Mouse (Mus musculus) layer of hippocampus, adult 2 months (tissue): ENCODE results near the gene Gnaq. TPM values are rescaled to one million over a fixed set of nuclear protein-coding genes. Genes with fewer than 3 reads are reported as not detected.

ENCODE experiments used
- DNase-seq, 2 experiments: peaks; one replicate each; pipeline ENCODE4 v3.0.0; 2022; ENCODE audit warnings: low spot score in 2 of 2
- H3K27ac ChIP-seq: fragments of 200-600 bp; 2 replicates; pipeline ENCODE4 v1.8.1; 2022
- H3K4me3 ChIP-seq: fragments of 200-600 bp; 2 replicates; pipeline ENCODE4 v1.8.1; 2022; ENCODE audit warnings: mild to moderate bottlenecking
- CTCF ChIP-seq: fragments of 200-600 bp; conservative IDR thresholded peaks from 2 replicates; pipeline ENCODE4 v1.8.1; 2022; ENCODE audit warnings: antibody characterized with exemption, mild to moderate bottlenecking, moderate library complexity
- total RNA-seq, 2 experiments: library from RNA; stranded (reverse); gene quantifications; 2 replicates each; pipeline ENCODE4 v1.2.3; 2021

Gnaq gene
- total RNA-seq, 2 experiments from 2014 or later: 204 to 207 TPM

DNA sequence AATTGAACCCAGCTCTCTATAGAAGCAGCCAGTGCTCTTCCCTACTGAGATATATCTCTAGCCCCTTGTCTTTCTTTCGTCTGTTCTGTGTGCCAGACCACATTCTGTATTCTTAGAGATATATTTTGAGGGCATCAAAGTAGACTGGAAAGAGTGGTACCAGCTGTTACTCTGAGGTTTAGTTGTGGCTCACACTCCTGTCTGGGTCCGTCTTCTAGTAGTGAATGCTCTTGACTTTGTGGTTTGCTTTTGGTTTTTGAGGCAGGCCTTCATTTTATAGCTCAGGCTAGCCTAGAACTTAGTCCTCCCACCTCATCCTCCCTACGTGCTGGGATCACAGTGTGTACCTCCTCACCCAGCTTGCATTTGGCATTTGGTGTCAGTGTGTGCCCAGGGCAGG lies 54.4 kb downstream of the Gnaq start:
- no peak for DNase-seq
- Histone ChIP-seq H3K4me3 (no peak overlapping the region), H3K27ac (no peak overlapping the region)
- no peak for TF ChIP-seq CTCF

DNA sequence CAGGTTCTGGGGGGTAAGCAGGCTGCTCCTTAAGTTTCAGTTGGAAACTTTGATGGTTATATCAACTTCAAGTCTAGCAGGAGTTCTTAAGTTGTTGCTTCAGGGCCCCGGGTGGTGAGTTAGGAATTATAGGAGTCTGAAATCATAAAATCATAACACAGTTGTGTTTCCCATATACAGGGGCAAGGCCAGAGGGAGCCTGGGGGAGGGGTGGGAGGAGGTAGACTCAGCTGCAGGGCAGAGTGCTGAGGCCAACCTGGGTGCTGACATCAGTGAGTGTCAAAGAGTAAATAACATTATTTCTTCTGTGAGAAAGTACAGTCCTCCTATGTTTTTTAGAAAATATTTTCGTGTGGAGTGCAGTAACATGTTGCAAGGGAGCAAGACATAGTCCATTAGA lies 55.3 kb downstream of the Gnaq start:
- no peak overlapping the region for H3K27ac ChIP-seq
- TF ChIP-seq CTCF: no peak
- no peak overlapping the region for H3K4me3 ChIP-seq
- DNase-seq: no peak

DNA sequence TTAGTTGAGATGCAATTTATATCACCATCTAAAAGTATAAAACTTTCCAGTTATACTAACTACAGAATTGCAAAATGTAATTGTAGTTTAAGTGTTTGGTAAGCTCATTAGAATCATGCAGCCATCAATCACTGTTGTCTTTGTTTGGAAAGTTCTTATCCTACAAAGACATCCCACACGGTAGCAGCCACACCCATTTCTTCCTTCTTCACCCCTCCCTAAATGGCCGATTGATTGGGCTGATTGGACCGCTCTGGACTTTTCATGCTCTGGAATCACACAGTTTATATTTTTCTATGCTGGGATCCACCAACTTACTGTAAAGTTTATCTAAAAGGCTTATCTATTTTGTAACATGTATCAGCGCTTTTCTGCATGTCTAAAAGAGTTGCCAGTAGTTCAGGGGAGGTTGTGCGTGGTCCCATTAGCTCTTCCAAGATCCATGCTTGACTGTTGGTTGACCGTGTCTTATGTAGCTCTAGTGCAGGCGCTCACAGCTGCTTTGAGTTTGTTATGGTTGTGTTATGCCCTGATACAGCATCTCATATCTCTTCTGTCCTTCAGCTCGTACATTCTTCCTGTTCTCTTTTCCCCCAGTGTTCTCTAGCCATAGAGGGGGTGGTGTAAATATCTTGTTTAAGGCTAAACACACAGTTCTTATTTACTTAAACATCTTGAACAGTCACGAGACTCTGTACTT lies 56.6 kb downstream of the Gnaq start:
- TF ChIP-seq CTCF: no peak
- no peak overlapping the region for H3K4me3 ChIP-seq
- DNase-seq: no peak
- H3K27ac ChIP-seq: no peak overlapping the region

GRCm38 (mm10) chr19:16198162-16198561 lies 65.5 kb downstream of the Gnaq start:
- Histone ChIP-seq H3K27ac (peak overlapping the region; percentile 64), H3K4me3 (no peak overlapping the region)
- peak; percentile 74 for TF ChIP-seq CTCF
- peak in 1 of 2 experiments; percentile 39 for DNase-seq

GRCm38 (mm10) chr19:16201356-16201755 lies 68.7 kb downstream of the Gnaq start:
- TF ChIP-seq CTCF: no peak
- Histone ChIP-seq H3K4me3 (no peak overlapping the region), H3K27ac (0 out of 2 replicates have a peak overlapping the region, but pooled peaks have one; percentile 19)
- DNase-seq: no peak

- Histone ChIP-seq H3K4me3 (no peak overlapping the region), H3K27ac (no peak overlapping the region)
- DNase-seq: no peak
- TF ChIP-seq CTCF: no peak
Measured at GRCm38 (mm10) chr19:16204776-16205680, 72.4 kb downstream of the Gnaq start.

DNA sequence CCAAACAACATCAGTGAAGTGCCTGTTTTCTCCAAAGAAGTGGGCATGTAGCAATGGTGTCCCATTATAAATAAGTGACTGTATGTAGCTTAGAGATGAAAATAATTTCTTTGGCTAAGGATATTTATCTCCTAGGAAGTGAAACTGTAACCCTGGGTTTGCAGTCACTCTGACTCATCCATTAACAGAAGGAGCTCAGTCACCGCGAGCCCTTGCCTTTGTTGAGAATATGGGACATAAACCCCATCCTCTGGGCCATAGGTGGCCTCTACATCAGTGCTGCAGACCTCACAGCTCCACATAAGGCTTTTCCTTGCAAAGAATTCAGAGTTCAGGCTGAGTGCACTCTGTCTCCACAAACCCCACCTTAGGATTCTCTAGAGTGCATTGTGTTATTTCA lies 77.0 kb downstream of the Gnaq start:
- DNase-seq: no peak
- H3K27ac ChIP-seq: peak overlapping the region; percentile 3; the same call in 1 of the 2 replicates
- no peak overlapping the region for H3K4me3 ChIP-seq
- no peak for TF ChIP-seq CTCF

- TF ChIP-seq CTCF: no peak
- Histone ChIP-seq H3K4me3 (no peak overlapping the region), H3K27ac (peak overlapping the region; percentile 63)
- no peak for DNase-seq
Measured at GRCm38 (mm10) chr19:16214946-16215345, 82.3 kb downstream of the Gnaq start.

- no peak for DNase-seq
- H3K4me3 ChIP-seq: no peak overlapping the region
- TF ChIP-seq CTCF: no peak
- peak overlapping the region; percentile 63; the same call in 1 of the 2 replicates for H3K27ac ChIP-seq
Measured at GRCm38 (mm10) chr19:16215430-16216016, 82.9 kb downstream of the Gnaq start.

DNA sequence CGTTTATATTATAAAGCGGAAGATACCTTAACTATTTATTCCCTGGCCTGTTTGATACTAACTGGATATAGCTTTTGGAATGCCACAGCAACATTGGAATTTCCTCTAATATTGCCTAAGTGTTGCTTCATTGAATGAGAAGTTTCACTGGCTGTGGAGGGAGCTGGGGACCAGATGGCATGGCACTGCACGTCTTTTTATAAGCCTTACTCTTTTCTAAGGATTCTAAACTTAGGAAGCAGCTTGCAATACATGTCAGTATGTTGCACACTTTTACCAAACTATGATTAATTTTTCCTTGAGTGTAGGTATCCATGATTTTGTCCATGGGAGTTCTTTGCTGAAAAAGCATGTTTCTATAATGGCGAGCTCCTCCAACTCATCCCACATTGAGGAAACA lies 87.3 kb downstream of the Gnaq start:
- H3K4me3 ChIP-seq: no peak overlapping the region
- H3K27ac ChIP-seq: no peak overlapping the region
- no peak for DNase-seq
- no peak for TF ChIP-seq CTCF

GRCm38 (mm10) chr19:16222526-16222925 lies 89.9 kb downstream of the Gnaq start:
- no peak overlapping the region for H3K27ac ChIP-seq
- no peak overlapping the region for H3K4me3 ChIP-seq
- DNase-seq: no peak
- TF ChIP-seq CTCF: no peak

GRCm38 (mm10) chr19:16223126-16223525 lies 90.5 kb downstream of the Gnaq start:
- no peak for DNase-seq
- H3K27ac ChIP-seq: no peak overlapping the region
- H3K4me3 ChIP-seq: no peak overlapping the region
- no peak for TF ChIP-seq CTCF

GRCm38 (mm10) chr19:16224831-16225230 lies 92.2 kb downstream of the Gnaq start:
- no peak for TF ChIP-seq CTCF
- H3K27ac ChIP-seq: peak overlapping the region; percentile 11; the same call in 1 of the 2 replicates
- DNase-seq: no peak
- no peak overlapping the region for H3K4me3 ChIP-seq

GRCm38 (mm10) chr19:16231584-16231983 lies 99.0 kb downstream of the Gnaq start:
- Histone ChIP-seq H3K27ac (no peak overlapping the region), H3K4me3 (no peak overlapping the region)
- DNase-seq: no peak
- no peak for TF ChIP-seq CTCF
